8 mouse cellular contexts compared by ENCODE assay signal in the genomic region with DNA sequence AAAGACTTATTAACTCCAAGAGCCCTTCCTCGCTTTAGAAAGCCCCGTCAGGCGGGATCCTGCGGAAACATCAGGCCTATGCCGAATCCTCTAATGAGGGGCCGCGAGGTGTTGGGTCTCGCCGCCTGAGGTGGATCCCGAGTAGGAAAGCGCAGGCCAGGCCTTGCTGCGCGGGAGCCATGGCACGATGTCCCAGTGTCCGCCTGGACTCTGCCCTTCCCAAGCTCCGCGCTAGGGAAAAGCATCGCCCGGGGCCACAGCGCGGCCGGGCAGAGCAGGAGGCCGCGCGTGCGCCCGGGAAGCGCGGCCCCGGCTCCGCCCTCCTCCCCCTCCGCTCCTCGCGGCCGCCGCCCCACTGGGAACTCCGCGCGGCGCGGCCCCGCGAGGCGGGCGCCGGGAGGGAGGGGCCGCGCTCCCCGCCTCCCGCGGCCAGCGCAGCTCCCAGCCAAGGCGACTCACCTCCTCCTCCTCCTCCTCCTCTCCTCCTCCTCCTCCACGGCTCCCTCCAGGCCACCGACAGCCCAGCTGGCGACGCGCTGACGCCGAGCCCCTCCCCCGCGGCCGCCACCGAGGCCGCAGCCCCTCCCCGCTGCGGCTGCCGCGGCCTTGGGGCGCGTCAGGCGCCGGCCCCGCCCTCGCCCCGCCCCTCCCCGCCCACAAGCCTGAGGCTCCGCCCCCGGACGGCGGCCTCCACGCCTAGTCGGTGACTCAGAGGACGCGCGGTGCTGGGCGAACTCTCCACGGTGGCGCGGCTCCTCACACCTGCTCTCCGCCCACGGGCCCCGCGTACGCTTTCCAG. TPM values are rescaled to one million over a fixed set of nuclear protein-coding genes. Genes with fewer than 3 reads are reported as not detected.
A peak's percentile ranks its signal among the peaks of the same experiment; 100 is the strongest.
DNase-seq lines count a peak whose midpoint lies in the region; ATAC-seq and TF ChIP-seq lines count a peak whose summit lies in the region.

No protein-coding gene starts in this region.

- peak overlapping the region; percentile 85 for H3K9ac ChIP-seq in ES-Bruce4 (ENCODE audit: low read depth, poor library complexity, severe bottlenecking)
- H3K9ac ChIP-seq in forebrain, embryonic 13.5 days, result peak overlapping the region; percentile 88
- H3K9ac ChIP-seq in liver, embryonic 16.5 days (ENCODE audit: low read depth, low read length), result peak overlapping the region; percentile 88
- H3K9ac ChIP-seq in neural tube, embryonic 12.5 days, result peak overlapping the region; percentile 65
- peak overlapping the region; percentile 84 for H3K9ac ChIP-seq in stomach, postnatal 0 days (ENCODE audit: low read length)

- no peaks in the 10 kb centered on the region; the same call in 1 of the 2 replicates for H3K27me3 ChIP-seq in ES-Bruce4 (ENCODE audit: control insufficient read depth, insufficient read depth, low read length, poor library complexity, severe bottlenecking)
- no peaks in the 10 kb centered on the region for H3K27me3 ChIP-seq in forebrain, embryonic 13.5 days
- no peaks in the 10 kb centered on the region for H3K27me3 ChIP-seq in liver, embryonic 16.5 days (ENCODE audit: control insufficient read depth, insufficient read depth, low read depth, low read length)
- H3K27me3 ChIP-seq in neural tube, embryonic 12.5 days (replicated peaks), result no peaks in the 10 kb centered on the region
- no peaks in the 10 kb centered on the region for H3K27me3 ChIP-seq in stomach, postnatal 0 days (ENCODE audit: control insufficient read depth, insufficient read depth, low read length)

- H3K4me1 ChIP-seq in ES-Bruce4 (ENCODE audit: control insufficient read depth, insufficient read depth, low read length), result no peaks in the 10 kb centered on the region
- peaks cover 12% of the 10 kb centered on the region for H3K4me1 ChIP-seq in forebrain, embryonic 13.5 days
- H3K4me1 ChIP-seq in liver, embryonic 16.5 days (ENCODE audit: control insufficient read depth, low read depth, low read length), result peaks cover 8% of the 10 kb centered on the region
- no peaks in the 10 kb centered on the region; the same call in 1 of the 2 replicates for H3K4me1 ChIP-seq in neural tube, embryonic 12.5 days
- no peaks in the 10 kb centered on the region for H3K4me1 ChIP-seq in stomach, postnatal 0 days (replicated peaks; ENCODE audit: control insufficient read depth, insufficient read depth)

- TF ChIP-seq CTCF in ES-Bruce4 (IDR thresholded peaks at IDR 0.05; ENCODE audit: low read depth, low read length), result no peak
- no peak for TF ChIP-seq CTCF in stomach, postnatal 0 days (IDR thresholded peaks at IDR 0.05; ENCODE audit: low read depth)

- H3K36me3 ChIP-seq in ES-Bruce4 (ENCODE audit: control insufficient read depth, insufficient read depth, low read length, poor library complexity, severe bottlenecking), result no peaks in the 10 kb centered on the region
- H3K36me3 ChIP-seq in forebrain, embryonic 13.5 days (ENCODE audit: poor library complexity, severe bottlenecking), result no peaks in the 10 kb centered on the region
- no peaks in the 10 kb centered on the region for H3K36me3 ChIP-seq in liver, embryonic 16.5 days (ENCODE audit: control insufficient read depth, insufficient read depth)
- no peaks in the 10 kb centered on the region for H3K36me3 ChIP-seq in neural tube, embryonic 12.5 days
- H3K36me3 ChIP-seq in stomach, postnatal 0 days (ENCODE audit: control insufficient read depth, insufficient read depth, low read length), result no peaks in the 10 kb centered on the region

- peak; percentile 91 to 94 for DNase-seq in heart, postnatal 10 days
- DNase-seq in kidney, postnatal 4 days, result peak; percentile 90 to 95
- DNase-seq in stomach, postnatal 0 days (ENCODE audit: low spot score), result peak; percentile 95

- peak overlapping the region; percentile 65 for H3K27ac ChIP-seq in ES-Bruce4 (ENCODE audit: insufficient read depth, low read length)
- H3K27ac ChIP-seq in forebrain, embryonic 13.5 days, result peak overlapping the region; percentile 94
- H3K27ac ChIP-seq in liver, embryonic 16.5 days (ENCODE audit: low read length), result peak overlapping the region; percentile 90
- peak overlapping the region; percentile 67 for H3K27ac ChIP-seq in neural tube, embryonic 12.5 days
- peak overlapping the region; percentile 97 for H3K27ac ChIP-seq in stomach, postnatal 0 days (replicated peaks)

- intact Hi-C loops in heart, postnatal 10 days (cut with DNase I), result loop anchor here (2.0 to 5.0 kb wide), 2 partner anchors 95 to 184 kb away; no protein-coding TSS in a partner anchor

- under 1% methylated on average over 42 of the region's 95 CpGs for WGBS in forebrain, embryonic 13.5 days
- WGBS in liver, embryonic 16.5 days (ENCODE audit: insufficient replicate concordance), result under 1% methylated on average over 59 of the region's 95 CpGs
- 1% methylated on average over 44 of the region's 95 CpGs for WGBS in neural tube, embryonic 12.5 days
- WGBS in stomach, postnatal 0 days, result 0% methylated on average over 49 of the region's 95 CpGs

- H3K4me3 ChIP-seq in ES-Bruce4 (ENCODE audit: low read depth, low read length), result peak overlapping the region; percentile 85
- peak overlapping the region; percentile 72 for H3K4me3 ChIP-seq in forebrain, embryonic 13.5 days
- H3K4me3 ChIP-seq in liver, embryonic 16.5 days (ENCODE audit: low read depth, low read length), result peak overlapping the region; percentile 77
- H3K4me3 ChIP-seq in neural tube, embryonic 12.5 days, result peak overlapping the region; percentile 53
- peak overlapping the region; percentile 76 for H3K4me3 ChIP-seq in stomach, postnatal 0 days (ENCODE audit: low read depth, low read length)

- peak overlapping the region; percentile 77 for H3K4me2 ChIP-seq in forebrain, embryonic 13.5 days
- peak overlapping the region; percentile 92 for H3K4me2 ChIP-seq in liver, embryonic 16.5 days (ENCODE audit: low read depth, low read length)
- peak overlapping the region; percentile 63 for H3K4me2 ChIP-seq in neural tube, embryonic 12.5 days (replicated peaks)
- peak overlapping the region; percentile 84 for H3K4me2 ChIP-seq in stomach, postnatal 0 days (replicated peaks; ENCODE audit: low read depth)

- peak; percentile 43 for TF ChIP-seq POLR2A in ES-Bruce4 (IDR thresholded peaks at IDR 0.05; ENCODE audit: insufficient read depth, low read length)

- H3K9me3 ChIP-seq in ES-Bruce4 (replicated peaks; ENCODE audit: control insufficient read depth, insufficient read depth, low read length, poor library complexity, severe bottlenecking), result no peaks in the 10 kb centered on the region
- no peaks in the 10 kb centered on the region for H3K9me3 ChIP-seq in forebrain, embryonic 13.5 days (replicated peaks)
- no peaks in the 10 kb centered on the region for H3K9me3 ChIP-seq in liver, embryonic 16.5 days (replicated peaks; ENCODE audit: control insufficient read depth, low read length)
- H3K9me3 ChIP-seq in neural tube, embryonic 12.5 days, result no peaks in the 10 kb centered on the region
- H3K9me3 ChIP-seq in stomach, postnatal 0 days (ENCODE audit: control insufficient read depth, low read length), result no peaks in the 10 kb centered on the region

- peak; percentile 86 for ATAC-seq in cerebellum, adult (ENCODE audit: insufficient number of reproducible peaks, low FRiP score, low TSS enrichment)
- peak; percentile 96 for ATAC-seq in forebrain, embryonic 13.5 days
- peak; percentile 90 for ATAC-seq in liver, embryonic 16.5 days (ENCODE audit: low read depth)
- peak; percentile 98 for ATAC-seq in neural tube, embryonic 12.5 days (ENCODE audit: low FRiP score, low read depth)
- ATAC-seq in stomach, postnatal 0 days (ENCODE audit: low FRiP score, low TSS enrichment), result peak; percentile 97

- no peak for TF ChIP-seq EP300 in ES-Bruce4 (IDR thresholded peaks at IDR 0.05; ENCODE audit: insufficient read depth, low read depth, low read length)
- TF ChIP-seq EP300 in stomach, postnatal 0 days (optimal IDR thresholded peaks at IDR 0.05), result no peak

RNA-seq across cellular contexts. Expression of a gene that starts 0.6 kb away (rescaled TPM):
- 42.4 and 44.6 TPM in 2 replicates for polyA plus RNA-seq in ES-Bruce4 (2011; ENCODE audit: insufficient read depth, insufficient read length, low read depth, missing spikeins)
- polyA plus RNA-seq in forebrain, embryonic 13.5 days (2015; fragmentation: Nextera tagmentation; extraction: Ambion mirVana), result 19.4 and 21.1 TPM in 2 replicates
- 10 to 100 TPM; 26.8 to 27.1 TPM for total RNA-seq in heart, postnatal 10 days (2021)
- polyA plus RNA-seq in liver, embryonic 16.5 days (2015; fragmentation: Nextera tagmentation; extraction: Ambion mirVana), result 2.9 and 4.1 TPM in 2 replicates
- polyA plus RNA-seq in neural tube, embryonic 12.5 days (2016; fragmentation: Nextera tagmentation; extraction: Ambion mirVana), result 12.8 and 13.9 TPM in 2 replicates
- polyA plus RNA-seq in stomach, postnatal 0 days (2015; fragmentation: Nextera tagmentation; extraction: Ambion mirVana), result 6.3 and 7.1 TPM in 2 replicates

Comparison
In these comparisons a context has a peak if more than half of its experiments do, and no peak if none do; other contexts are left out.
1. Peak in every context shown above with its lines: DNase-seq, ATAC-seq, H3K4me3 ChIP-seq and H3K27ac ChIP-seq.